Mouse (Mus musculus) thymus, adult 2 months (tissue): ENCODE data around the gene Taok1.

Source experiments
- CTCF ChIP-seq: fragments of 200-500 bp; IDR thresholded peaks from 2 replicates; pipeline ENCODE4 v1.5.1; 2012; ENCODE audit warnings: mild to moderate bottlenecking, control low read depth, low read length, moderate library complexity, borderline replicate concordance; ENCODE audit not compliant: control insufficient read depth, poor library complexity, insufficient read depth; ENCODE audit errors: extremely low read depth
- POLR2A ChIP-seq: fragments of 200-500 bp; IDR thresholded peaks from 2 replicates; pipeline ENCODE4 v1.6.1; 2012; ENCODE audit warnings: mild to moderate bottlenecking, low read length, control low read depth, moderate library complexity; ENCODE audit not compliant: control insufficient read depth, poor library complexity, insufficient read depth; ENCODE audit errors: extremely low read depth

DNA sequence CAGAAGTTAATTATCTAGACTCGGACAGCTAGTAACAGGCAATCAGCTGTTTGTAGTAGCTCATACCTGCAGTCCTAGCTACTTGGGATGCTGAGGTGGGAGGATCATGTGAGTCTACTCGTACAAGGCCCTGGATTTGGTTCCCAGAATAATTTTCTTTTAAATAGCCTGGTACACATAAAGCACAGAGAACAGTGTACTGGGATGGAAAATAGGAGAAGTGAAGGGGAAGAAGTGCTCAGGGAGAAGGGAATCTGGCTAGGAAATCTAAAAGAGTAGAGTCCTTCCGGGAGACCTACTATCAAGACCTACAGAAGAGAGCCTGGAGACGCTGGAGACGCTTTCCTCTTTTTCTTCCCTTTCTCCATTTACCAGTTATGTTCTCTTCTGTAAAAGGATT, 16.4 kb upstream of the Taok1 start:
- TF ChIP-seq POLR2A (no peak), CTCF (no peak)
